Mouse (Mus musculus) layer of hippocampus, adult 8-10 months (tissue): ENCODE data around the gene Ptprn. TPM values are rescaled to one million over a fixed set of nuclear protein-coding genes. Genes with fewer than 3 reads are reported as not detected.

Experiments used
- microRNA-seq, 2 experiments: library from miRNA; unstranded; fragments of <30 nt; microRNA quantifications; one replicate each; pipeline ENCODE4 v1.2.0; 2022
- total RNA-seq, 4 experiments: library from RNA; stranded (reverse); gene quantifications; 2 replicates each; pipeline ENCODE4 v1.2.4; 2022

Ptprn gene
- total RNA-seq, 4 experiments from 2014 or later, result 360 to 457 (median 395) TPM

Small RNA genes lying within 50 kb of the gene (microRNA-seq; reads per million reads assigned to microRNA genes)
- 0 reads per million in 2 experiments for gene Gm27943

Other genes starting within 250 kb of the Ptprn start
- 1 to 10 TPM; 1.7 to 2.7 (median 2.1) TPM for gene Nhej1, start 139.3 kb downstream of the Ptprn start, total RNA-seq
- gene Slc23a3, start 130.6 kb downstream of the Ptprn start, total RNA-seq, result under 1 TPM in 3 of 4 experiments, not detected in 1; 0.22 to 0.45 (median 0.35) TPM
- 10 to 100 TPM; 33.6 to 36.1 (median 35.3) TPM for gene Cnppd1, start 121.8 kb downstream of the Ptprn start, total RNA-seq
- 100 to 1,000 TPM; 167 to 182 (median 171) TPM for gene Retreg2, start 121.7 kb downstream of the Ptprn start, total RNA-seq
- gene Zfand2b, start 95.9 kb downstream of the Ptprn start, total RNA-seq, result 10 to 100 TPM; 26.5 to 37.4 (median 32.4) TPM
- gene Abcb6, start 84.1 kb downstream of the Ptprn start, total RNA-seq, result 10 to 100 TPM; 23.6 to 32.0 (median 26.2) TPM
- gene Ankzf1, start 72.4 kb downstream of the Ptprn start, total RNA-seq, result 10 to 100 TPM; 25.5 to 38.5 (median 31.3) TPM
- gene Atg9a, start 72.3 kb downstream of the Ptprn start, total RNA-seq, result 100 to 1,000 TPM in 2 of 4 experiments, 10 to 100 TPM in 2; 97.6 to 119 (median 105) TPM
- gene Glb1l, start 53.7 kb downstream of the Ptprn start, total RNA-seq, result 10 to 100 TPM; 14.1 to 22.4 (median 18.5) TPM
- 10 to 100 TPM; 78.7 to 88.5 (median 84.5) TPM for gene Stk16, start 53.7 kb downstream of the Ptprn start, total RNA-seq
- gene Tuba4a, start 44.6 kb downstream of the Ptprn start, total RNA-seq, result 100 to 1,000 TPM; 488 to 539 (median 494) TPM
- gene A630095N17Rik, start 32.4 kb downstream of the Ptprn start, total RNA-seq, result not detected
- gene Dnajb2, start 28.1 kb downstream of the Ptprn start, total RNA-seq, result 100 to 1,000 TPM in 1 of 4 experiments, 10 to 100 TPM in 3; 83.1 to 108 (median 93.1) TPM
- 100 to 1,000 TPM; 102 to 169 (median 125) TPM for gene Resp18, start 13.9 kb upstream of the Ptprn start, total RNA-seq
- 10 to 100 TPM; 41.2 to 49.8 (median 45.4) TPM for gene Dnpep, start 53.5 kb upstream of the Ptprn start, total RNA-seq
- gene Des, start 95.8 kb upstream of the Ptprn start, total RNA-seq, result 1 to 10 TPM in 3 of 4 experiments, under 1 TPM in 1; 0.60 to 1.9 (median 1.5) TPM
- gene Speg, start 110.8 kb upstream of the Ptprn start, total RNA-seq, result 100 to 1,000 TPM; 168 to 185 (median 182) TPM
- gene Gmppa, start 171.4 kb upstream of the Ptprn start, total RNA-seq, result 10 to 100 TPM; 58.3 to 77.2 (median 72.7) TPM
- gene Asic4, start 185.9 kb upstream of the Ptprn start, total RNA-seq, result 1 to 10 TPM; 5.8 to 6.6 (median 6.0) TPM
- gene Chpf, start 214.8 kb upstream of the Ptprn start, total RNA-seq, result 10 to 100 TPM; 71.4 to 79.7 (median 77.2) TPM
- gene Tmem198, start 215.0 kb upstream of the Ptprn start, total RNA-seq, result 10 to 100 TPM; 49.1 to 64.8 (median 55.6) TPM
- 10 to 100 TPM; 20.8 to 25.7 (median 23.1) TPM for gene Obsl1, start 241.9 kb upstream of the Ptprn start, total RNA-seq
- 10 to 100 TPM; 13.0 to 19.2 (median 16.8) TPM for gene Inha, start 242.6 kb upstream of the Ptprn start, total RNA-seq